Mouse (Mus musculus) embryonic facial prominence, embryonic 10.5 days (tissue): ENCODE measurements around the gene Jarid2. TPM values are rescaled to one million over a fixed set of nuclear protein-coding genes. Genes with fewer than 3 reads are reported as not detected.
A peak's percentile ranks its signal among the peaks of the same experiment; 100 is the strongest.
"Not testable (repeated sequence)": the region's sequence is repeated elsewhere in the genome, so short reads cannot be mapped to it uniquely, and the experiment has no call there.

Source experiments
- DNase-seq: peaks from one replicate; pipeline ENCODE4 v3.0.0-alpha.2; 2017; ENCODE audit warnings: low spot score
- H3K27ac ChIP-seq: fragments of 300-500 bp; sonication (generic); replicated peaks from 2 replicates; pipeline ENCODE4 v1.5.1; 2016; ENCODE audit warnings: mild to moderate bottlenecking
- H3K27me3 ChIP-seq: fragments of 300-500 bp; sonication (generic); replicated peaks from 2 replicates; pipeline ENCODE4 v1.6.1; 2016; ENCODE audit warnings: low read depth, mild to moderate bottlenecking; ENCODE audit not compliant: poor library complexity, severe bottlenecking
- H3K36me3 ChIP-seq: fragments of 300-500 bp; sonication (generic); replicated peaks from 2 replicates; pipeline ENCODE4 v1.6.1; 2016; ENCODE audit warnings: mild to moderate bottlenecking, moderate library complexity
- H3K4me1 ChIP-seq: fragments of 300-500 bp; sonication (generic); 2 replicates; pipeline ENCODE4 v1.6.1; 2016
- H3K4me3 ChIP-seq: fragments of 300-500 bp; sonication (generic); 2 replicates; pipeline ENCODE4 v1.5.1; 2016; ENCODE audit warnings: mild to moderate bottlenecking, moderate library complexity
- H3K9me3 ChIP-seq: fragments of 300-500 bp; sonication (generic); 2 replicates; pipeline ENCODE4 v1.6.1; 2016; ENCODE audit warnings: mild to moderate bottlenecking
- WGBS: fragments of 180-500 bp; shearing (Covaris S2); methylation state at CpG from one replicate; pipeline ENCODE4 v1.1.7; 2016; 5-methylcytosine and 5-hydroxymethylcytosine counted together
- polyA plus RNA-seq: library from polyadenylated mRNA; unstranded; fragments of >200 nt; fragmentation: Nextera tagmentation; extraction: Ambion mirVana; gene quantifications from 2 replicates; pipeline ENCODE4 v1.2.1, GENCODE M21; 2016

The Jarid2 gene
- polyA plus RNA-seq, 1 experiment from 2014 or later = 54.9 TPM

- H3K27ac ChIP-seq = no peak overlapping the region
Measured at GRCm38 (mm10) chr13:44711062-44711461, 18.2 kb upstream of the Jarid2 start.

GRCm38 (mm10) chr13:44711882-44712281 lies 17.4 kb upstream of the Jarid2 start:
- no peaks in the 10 kb centered on the region for H3K36me3 ChIP-seq
- H3K4me1 ChIP-seq = peaks cover 22% of the 10 kb centered on the region
- peaks cover 6% of the 10 kb centered on the region for H3K27me3 ChIP-seq
- WGBS = 31% methylated on average over 1 of the region's 1 CpGs
- DNase-seq = no peak
- H3K4me3 ChIP-seq = no peak overlapping the region
- no peak overlapping the region for H3K27ac ChIP-seq
- no peaks in the 10 kb centered on the region for H3K9me3 ChIP-seq

More at GRCm38 (mm10) chr13:44711062-44711461, 18.2 kb upstream of the Jarid2 start:
- DNase-seq = no peak
- H3K36me3 ChIP-seq = no peaks in the 10 kb centered on the region
- no peaks in the 10 kb centered on the region for H3K9me3 ChIP-seq
- no peak overlapping the region for H3K4me3 ChIP-seq
- H3K27me3 ChIP-seq = peaks cover 12% of the 10 kb centered on the region
- peaks cover 27% of the 10 kb centered on the region for H3K4me1 ChIP-seq
- WGBS = 68% methylated on average over 5 of the region's 5 CpGs

GRCm38 (mm10) chr13:44715187-44715885 lies 13.9 kb upstream of the Jarid2 start:
- peak; percentile 22 for DNase-seq
- Histone ChIP-seq H3K27me3 (no peaks in the 10 kb centered on the region), H3K27ac (no peak overlapping the region), H3K36me3 (no peaks in the 10 kb centered on the region), H3K4me3 (no peak overlapping the region), H3K9me3 (no peaks in the 10 kb centered on the region), H3K4me1 (peaks cover 18% of the 10 kb centered on the region)
- 39% methylated on average over 10 of the region's 10 CpGs for WGBS

GRCm38 (mm10) chr13:44717838-44718237 lies 11.4 kb upstream of the Jarid2 start:
- DNase-seq = no peak
- Histone ChIP-seq H3K4me1 (peaks cover 5% of the 10 kb centered on the region; the same call in 1 of the 2 replicates), H3K36me3 (no peaks in the 10 kb centered on the region), H3K27ac (no peak overlapping the region), H3K9me3 (no peaks in the 10 kb centered on the region), H3K27me3 (no peaks in the 10 kb centered on the region), H3K4me3 (no peak overlapping the region)
- WGBS = 92% methylated on average over 9 of the region's 9 CpGs

- not testable (repeated sequence) for H3K27ac ChIP-seq, H3K27me3 ChIP-seq, H3K36me3 ChIP-seq, H3K9me3 ChIP-seq, DNase-seq, H3K4me1 ChIP-seq, H3K4me3 ChIP-seq
- 90% methylated on average over 5 of the region's 5 CpGs for whole genome bisulfite sequencing
Measured at GRCm38 (mm10) chr13:44718465-44718864, 10.8 kb upstream of the Jarid2 start.

- WGBS = 96% methylated on average over 1 of the region's 1 CpGs
- no peaks in the 10 kb centered on the region for H3K27me3 ChIP-seq
Measured at GRCm38 (mm10) chr13:44720094-44720493, 9.2 kb upstream of the Jarid2 start.

GRCm38 (mm10) chr13:44721891-44722547 lies 7.3 kb upstream of the Jarid2 start:
- WGBS = 80% methylated on average over 5 of the region's 5 CpGs
- DNase-seq = no peak
- H3K27ac ChIP-seq = no peak overlapping the region

More at GRCm38 (mm10) chr13:44720094-44720493, 9.2 kb upstream of the Jarid2 start:
- Histone ChIP-seq H3K9me3 (no peaks in the 10 kb centered on the region), H3K4me1 (peaks cover 5% of the 10 kb centered on the region; the same call in 1 of the 2 replicates), H3K27ac (no peak overlapping the region), H3K4me3 (no peak overlapping the region), H3K36me3 (no peaks in the 10 kb centered on the region)
- DNase-seq = no peak

GRCm38 (mm10) chr13:44723522-44723921 lies 5.8 kb upstream of the Jarid2 start:
- not testable (repeated sequence) for H3K36me3 ChIP-seq, H3K4me1 ChIP-seq, H3K4me3 ChIP-seq, H3K9me3 ChIP-seq, DNase-seq, H3K27ac ChIP-seq, H3K27me3 ChIP-seq
- WGBS = 89% methylated on average over 9 of the region's 9 CpGs

More at GRCm38 (mm10) chr13:44721891-44722547, 7.3 kb upstream of the Jarid2 start:
- no peaks in the 10 kb centered on the region for H3K27me3 ChIP-seq
- no peaks in the 10 kb centered on the region for H3K4me1 ChIP-seq
- H3K4me3 ChIP-seq = no peak overlapping the region
- H3K9me3 ChIP-seq = no peaks in the 10 kb centered on the region
- no peaks in the 10 kb centered on the region for H3K36me3 ChIP-seq

DNA sequence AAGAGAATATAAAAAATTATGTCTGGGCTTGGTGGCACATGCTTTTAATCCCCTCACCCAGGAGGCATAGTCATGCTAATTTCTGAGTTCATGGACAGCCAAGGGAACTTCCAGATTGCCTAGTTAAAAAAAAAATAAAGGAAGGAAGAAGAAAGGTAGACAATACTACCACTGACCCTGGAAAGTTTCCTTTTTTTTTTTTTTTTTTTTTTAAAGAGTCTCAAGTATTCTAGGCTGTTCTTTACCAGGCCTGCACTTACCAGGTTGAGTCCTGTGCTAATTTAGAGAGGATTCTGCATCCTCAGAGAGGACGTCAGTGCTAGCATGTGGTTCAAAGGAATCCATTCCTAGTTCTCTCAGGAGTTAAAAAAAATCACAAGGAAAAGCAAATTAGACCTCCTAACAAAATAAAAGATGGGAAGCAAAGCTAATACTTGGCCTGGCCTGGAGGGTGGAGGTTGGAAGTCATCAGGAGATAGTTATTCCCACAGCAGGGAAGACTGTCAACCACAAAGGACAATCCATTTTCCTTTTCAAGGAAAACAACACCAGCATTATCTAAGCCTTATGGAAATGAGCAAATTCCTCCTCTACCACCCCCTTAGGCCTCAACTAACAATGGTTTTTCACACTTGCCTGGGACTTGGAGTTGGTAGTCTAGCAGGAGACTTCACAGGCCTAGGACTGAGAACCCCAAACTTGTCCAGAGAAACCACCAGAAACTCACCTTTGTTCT lies 961 bp upstream of the Jarid2 start:
- no peak overlapping the region for H3K4me3 ChIP-seq
- WGBS = 21% methylated on average over 1 of the region's 1 CpGs
- peaks cover 17% of the 10 kb centered on the region for H3K4me1 ChIP-seq
- H3K36me3 ChIP-seq = no peaks in the 10 kb centered on the region
- H3K27me3 ChIP-seq = 0 out of 2 replicates have a peak, but pooled peaks cover 5% of the 10 kb centered on the region
- H3K9me3 ChIP-seq = no peaks in the 10 kb centered on the region
- no peak overlapping the region for H3K27ac ChIP-seq
- DNase-seq = no peak

GRCm38 (mm10) chr13:44730146-44730864 lies 1.0 kb downstream of the Jarid2 start:
- peaks cover 36% of the 10 kb centered on the region for H3K4me1 ChIP-seq
- no peaks in the 10 kb centered on the region for H3K9me3 ChIP-seq
- peak overlapping the region; percentile 100 for H3K27ac ChIP-seq
- H3K36me3 ChIP-seq = no peaks in the 10 kb centered on the region
- peak; percentile 99 for DNase-seq
- under 1% methylated on average over 86 of the region's 87 CpGs for WGBS
- peak overlapping the region; percentile 82 for H3K4me3 ChIP-seq
- H3K27me3 ChIP-seq = 0 out of 2 replicates have a peak, but pooled peaks cover 5% of the 10 kb centered on the region

GRCm38 (mm10) chr13:44730939-44731551 lies 1.8 kb downstream of the Jarid2 start:
- Histone ChIP-seq H3K27me3 (0 out of 2 replicates have a peak, but pooled peaks cover 5% of the 10 kb centered on the region), H3K4me3 (peak overlapping the region; percentile 82), H3K9me3 (no peaks in the 10 kb centered on the region), H3K4me1 (peaks cover 43% of the 10 kb centered on the region), H3K36me3 (no peaks in the 10 kb centered on the region), H3K27ac (peak overlapping the region; percentile 100)
- WGBS = under 1% methylated on average over 41 of the region's 41 CpGs
- peak; percentile 89 for DNase-seq
